Mouse (Mus musculus): ENCODE results near the gene Tenm2. TPM values are rescaled to one million over a fixed set of nuclear protein-coding genes. Genes with fewer than 3 reads are reported as not detected.

The Tenm2 gene
- polyA plus RNA-seq, 1 experiment, result 14.4 TPM

- DNase-seq (ENCODE audit: extremely low spot score in 1 of 2, low spot score in 1 of 2), result peak; percentile 20 to 66
Observed at GRCm38 (mm10) chr11:36096219-36096618, 1139.5 kb downstream of the Tenm2 start.

DNA sequence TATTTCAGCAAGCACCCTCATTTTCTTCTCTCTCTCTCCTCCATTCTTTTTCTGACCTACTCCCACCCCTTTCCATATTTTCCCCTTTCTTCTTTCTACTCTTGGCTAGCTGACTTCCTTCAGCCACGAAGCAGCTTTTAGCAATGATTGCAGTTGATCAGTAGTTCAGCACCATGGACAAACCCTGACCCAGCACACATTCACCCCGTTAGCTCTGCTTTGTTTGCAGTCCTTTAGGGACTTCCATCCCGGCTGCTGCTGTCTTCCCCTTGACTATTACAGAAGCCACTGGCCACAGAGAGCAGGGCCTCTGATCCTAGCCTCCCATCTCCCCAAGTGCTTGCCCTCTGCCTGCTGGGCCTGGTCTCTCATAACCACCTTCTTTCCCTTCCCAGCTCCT is 1145.6 kb downstream of the Tenm2 start:
- DNase-seq (ENCODE audit: extremely low spot score in 1 of 2, low spot score in 1 of 2), result no peak

DNA sequence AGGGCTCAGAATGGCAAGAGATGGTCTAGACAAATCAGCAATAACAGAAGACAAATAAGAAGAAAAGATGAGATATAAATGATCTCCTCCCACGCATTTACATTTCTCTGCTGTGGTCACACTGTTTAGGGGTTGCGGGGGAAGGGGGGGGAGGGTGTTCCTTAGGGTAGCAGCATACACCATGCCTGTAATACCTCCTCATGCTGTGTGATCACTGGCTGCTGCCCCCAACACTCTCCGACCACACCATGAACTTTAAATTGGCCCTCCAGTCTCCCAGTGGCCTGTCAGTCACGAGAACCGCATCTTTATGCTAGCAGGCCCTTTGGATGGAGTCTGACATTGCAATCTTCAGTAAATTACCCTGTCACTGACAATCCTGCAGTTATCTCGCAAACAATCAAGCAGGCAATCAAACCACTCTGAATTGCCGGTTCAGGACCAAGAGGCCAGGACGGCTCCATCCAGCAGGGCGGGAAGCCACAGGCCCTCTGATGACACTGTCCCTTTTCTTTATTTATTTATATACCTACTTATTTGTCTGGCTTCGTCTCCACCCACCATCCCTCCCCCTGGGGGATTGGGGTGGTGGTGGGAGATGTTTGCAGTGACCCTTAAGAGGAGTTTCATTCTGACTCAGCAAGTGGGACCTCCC is 1154.2 kb downstream of the Tenm2 start:
- no peak for DNase-seq (ENCODE audit: extremely low spot score in 1 of 2, low spot score in 1 of 2)

GRCm38 (mm10) chr11:36080766-36081165 is 1155.0 kb downstream of the Tenm2 start:
- peak in 1 of 2 experiments; percentile 15 for DNase-seq (ENCODE audit: extremely low spot score in 1 of 2, low spot score in 1 of 2)

DNA sequence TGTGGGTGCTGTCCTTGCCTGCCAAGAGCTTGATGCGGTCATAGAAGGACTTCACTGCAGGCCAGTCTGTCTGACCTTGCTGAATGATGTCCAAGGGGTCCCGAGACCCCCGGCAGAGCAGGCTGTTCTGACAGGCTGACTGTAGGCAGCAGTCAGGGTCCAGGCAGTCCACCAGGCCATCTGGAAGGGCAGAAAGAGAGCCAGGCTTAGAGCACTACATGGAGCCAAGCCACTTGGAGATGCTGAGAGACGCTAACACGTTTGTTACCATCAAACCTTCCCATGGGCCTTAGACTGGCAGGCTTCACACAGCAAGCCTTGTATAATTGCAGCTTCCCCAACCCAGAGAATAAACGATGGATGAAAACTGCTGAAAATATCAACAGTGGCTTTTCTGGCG is 1157.4 kb downstream of the Tenm2 start:
- no peak for DNase-seq (ENCODE audit: extremely low spot score in 1 of 2, low spot score in 1 of 2)

- DNase-seq (ENCODE audit: extremely low spot score in 1 of 2, low spot score in 1 of 2), result no peak
Observed at GRCm38 (mm10) chr11:36074015-36074567, 1161.7 kb downstream of the Tenm2 start.

DNA sequence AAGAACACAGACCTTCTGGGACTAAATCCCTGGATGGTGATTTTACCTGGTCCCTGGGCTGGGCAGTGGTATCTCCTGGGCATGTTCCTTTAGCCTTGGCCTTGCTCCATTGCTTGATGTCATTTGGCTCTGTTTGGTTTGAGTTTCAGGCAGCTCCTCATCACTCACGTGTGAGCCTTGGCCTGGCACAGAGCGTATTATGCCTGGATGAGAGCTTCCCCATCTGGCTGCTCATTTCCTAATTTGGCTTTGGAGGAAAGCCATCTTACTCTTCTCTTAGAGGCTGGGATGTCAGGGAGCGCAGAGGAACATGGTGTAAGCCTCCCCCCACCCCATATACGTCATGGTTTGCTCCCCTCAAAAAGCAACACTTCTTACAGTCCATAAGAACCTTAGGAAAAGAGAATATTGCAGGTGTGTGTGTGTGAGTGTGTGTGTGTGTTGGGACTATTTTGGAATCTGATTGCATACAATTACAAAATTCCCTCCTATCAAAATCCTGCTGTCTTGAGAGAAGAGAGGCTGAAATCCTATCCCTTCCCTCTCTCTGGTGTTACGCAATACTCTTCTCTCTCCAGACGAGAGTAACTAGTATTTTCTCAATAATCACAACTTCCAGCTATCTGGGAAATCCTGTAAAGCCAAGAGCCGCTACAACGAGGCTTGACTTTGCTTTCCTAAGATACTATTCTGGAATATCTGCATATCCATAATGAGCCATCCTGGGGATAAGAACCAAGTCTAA is 1162.5 kb downstream of the Tenm2 start:
- peak in 1 of 2 experiments; percentile 55 for DNase-seq (ENCODE audit: extremely low spot score in 1 of 2, low spot score in 1 of 2)

- DNase-seq (ENCODE audit: extremely low spot score in 1 of 2, low spot score in 1 of 2), result no peak
Observed at GRCm38 (mm10) chr11:36072646-36073045, 1163.1 kb downstream of the Tenm2 start.

DNA sequence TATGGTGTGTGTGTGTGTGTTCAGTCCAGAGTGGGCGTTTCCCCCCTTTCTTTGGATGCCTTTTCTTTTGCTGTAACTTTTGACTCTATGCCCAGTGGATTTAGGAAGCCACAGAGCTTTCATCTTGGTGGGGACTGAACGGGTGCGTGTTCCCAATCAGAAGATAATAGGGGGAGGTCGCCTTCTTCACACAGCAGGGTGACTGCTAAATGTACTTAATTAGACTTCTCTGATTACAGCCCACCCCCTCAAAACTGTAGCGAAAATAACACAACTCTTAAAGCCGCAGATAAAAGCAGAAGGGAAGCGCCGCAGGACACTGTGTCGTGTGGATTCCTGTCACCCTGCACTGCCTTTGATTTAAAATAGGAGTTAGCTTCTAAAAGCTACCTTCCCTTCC is 1163.7 kb downstream of the Tenm2 start:
- no peak for DNase-seq (ENCODE audit: extremely low spot score in 1 of 2, low spot score in 1 of 2)

GRCm38 (mm10) chr11:36059325-36059843 is 1176.4 kb downstream of the Tenm2 start:
- DNase-seq (ENCODE audit: extremely low spot score in 1 of 2, low spot score in 1 of 2), result no peak

GRCm38 (mm10) chr11:36056525-36056924 is 1179.2 kb downstream of the Tenm2 start:
- DNase-seq (ENCODE audit: extremely low spot score in 1 of 2, low spot score in 1 of 2), result no peak

DNA sequence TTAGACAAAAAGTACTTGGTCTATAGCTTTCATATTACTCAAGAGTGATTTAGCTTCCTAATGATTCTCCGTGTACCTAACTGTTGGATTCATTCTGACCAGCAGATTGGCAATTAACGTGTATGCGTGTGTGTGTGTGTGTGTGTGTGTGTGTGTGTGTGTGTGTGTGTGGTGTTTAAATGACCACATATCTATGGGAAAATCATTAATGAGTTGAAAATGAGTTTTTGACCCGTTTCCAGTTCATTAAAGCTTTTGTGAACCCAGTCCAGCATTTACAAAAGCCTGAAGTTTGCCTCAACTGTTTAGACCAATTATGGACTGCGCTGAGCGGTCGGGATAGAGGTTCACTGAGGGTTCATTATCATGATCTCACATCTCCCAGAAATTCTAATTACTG is 1181.4 kb downstream of the Tenm2 start:
- no peak for DNase-seq (ENCODE audit: extremely low spot score in 1 of 2, low spot score in 1 of 2)

DNA sequence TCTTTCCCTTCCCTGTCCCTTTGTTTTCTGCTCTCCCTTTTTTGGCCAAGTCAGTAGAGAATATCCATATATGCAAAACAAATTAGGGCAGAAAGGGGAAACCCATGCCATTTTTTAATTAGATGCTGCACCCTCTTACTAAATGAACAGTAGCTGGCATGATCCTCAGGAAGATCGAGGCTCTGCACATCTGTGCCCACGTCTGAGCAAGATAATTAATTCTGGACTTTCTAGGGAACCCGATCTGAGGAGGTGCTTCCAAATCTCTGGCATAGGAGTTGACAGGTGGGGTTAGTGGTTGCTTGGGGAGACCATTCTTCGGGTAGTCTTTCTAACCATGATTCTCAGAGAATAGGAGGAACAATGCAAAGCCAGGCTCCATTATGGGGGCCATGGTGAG is 1182.3 kb downstream of the Tenm2 start:
- DNase-seq (ENCODE audit: extremely low spot score in 1 of 2, low spot score in 1 of 2), result no peak

DNA sequence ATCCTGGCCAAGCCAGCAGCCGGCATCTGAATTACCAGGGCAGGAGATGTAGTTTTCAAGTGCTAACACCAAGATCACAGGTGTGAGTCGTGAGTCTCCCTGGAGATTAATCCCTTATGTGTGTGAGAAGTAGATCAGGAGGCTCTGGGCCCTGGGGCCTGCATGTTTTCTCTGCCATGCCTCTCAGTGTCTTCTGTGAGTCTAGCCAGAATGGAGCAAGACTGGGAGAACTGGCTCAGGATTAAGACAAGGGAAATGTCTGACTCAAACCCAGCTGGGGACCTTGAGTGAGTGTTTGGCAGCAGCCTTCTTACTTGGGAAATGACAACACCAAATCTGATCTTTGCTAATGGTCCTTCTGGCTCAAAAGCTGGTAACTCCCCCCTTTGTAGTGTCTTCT is 1183.2 kb downstream of the Tenm2 start:
- DNase-seq (ENCODE audit: extremely low spot score in 1 of 2, low spot score in 1 of 2), result no peak

GRCm38 (mm10) chr11:36052091-36052490 is 1183.7 kb downstream of the Tenm2 start:
- no peak for DNase-seq (ENCODE audit: extremely low spot score in 1 of 2, low spot score in 1 of 2)

DNA sequence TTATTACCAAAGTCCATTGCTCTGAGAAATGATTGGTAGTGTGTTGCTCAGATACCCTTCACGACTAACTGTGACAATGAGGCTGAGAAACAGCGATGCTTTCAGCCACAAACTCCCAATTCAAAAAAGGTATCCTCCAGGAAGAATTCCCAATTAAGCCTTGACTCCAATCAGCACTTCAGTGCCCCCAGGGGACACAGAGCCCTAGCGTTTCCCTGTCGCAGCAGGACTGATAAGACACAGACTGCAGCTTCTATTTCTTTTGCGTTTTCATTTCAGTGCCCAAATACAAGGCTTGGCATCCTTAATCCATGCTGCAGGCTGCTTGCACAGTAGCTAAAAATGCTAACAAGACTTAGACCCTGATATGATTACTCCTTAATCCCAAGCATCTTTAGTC is 1186.2 kb downstream of the Tenm2 start:
- no peak for DNase-seq (ENCODE audit: extremely low spot score in 1 of 2, low spot score in 1 of 2)

DNA sequence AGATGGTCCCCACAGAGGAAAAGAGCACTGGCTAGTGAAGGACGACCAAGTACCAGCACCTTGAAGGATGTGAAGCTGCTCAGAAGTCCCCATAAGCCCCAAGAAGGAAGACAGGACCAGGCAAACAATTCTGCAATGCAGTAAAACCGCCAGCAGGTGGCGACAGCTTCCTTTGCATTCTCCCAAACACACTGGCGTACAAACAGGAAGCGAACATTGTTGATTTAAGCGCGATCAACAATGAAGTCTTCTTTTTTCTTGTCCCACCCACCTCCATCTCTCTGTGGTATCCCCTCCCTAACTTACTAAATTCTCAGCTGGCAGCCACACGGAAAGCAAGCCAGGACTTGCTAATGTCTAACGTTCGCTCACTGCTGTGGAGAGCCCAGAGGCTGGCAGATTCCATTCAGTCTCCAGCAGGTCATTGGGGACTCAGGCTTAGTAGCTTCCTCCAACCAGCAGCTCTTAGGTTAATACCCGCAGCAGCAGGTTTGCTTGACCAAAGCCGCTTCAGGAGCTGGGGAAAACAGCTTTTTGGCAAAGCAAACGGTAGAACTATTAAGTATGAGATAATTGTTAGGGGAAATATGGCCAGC is 1190.0 kb downstream of the Tenm2 start:
- peak; percentile 62 to 87 for DNase-seq (ENCODE audit: extremely low spot score in 1 of 2, low spot score in 1 of 2)

GRCm38 (mm10) chr11:36041411-36041810 is 1194.4 kb downstream of the Tenm2 start:
- DNase-seq (ENCODE audit: extremely low spot score in 1 of 2, low spot score in 1 of 2), result no peak

DNA sequence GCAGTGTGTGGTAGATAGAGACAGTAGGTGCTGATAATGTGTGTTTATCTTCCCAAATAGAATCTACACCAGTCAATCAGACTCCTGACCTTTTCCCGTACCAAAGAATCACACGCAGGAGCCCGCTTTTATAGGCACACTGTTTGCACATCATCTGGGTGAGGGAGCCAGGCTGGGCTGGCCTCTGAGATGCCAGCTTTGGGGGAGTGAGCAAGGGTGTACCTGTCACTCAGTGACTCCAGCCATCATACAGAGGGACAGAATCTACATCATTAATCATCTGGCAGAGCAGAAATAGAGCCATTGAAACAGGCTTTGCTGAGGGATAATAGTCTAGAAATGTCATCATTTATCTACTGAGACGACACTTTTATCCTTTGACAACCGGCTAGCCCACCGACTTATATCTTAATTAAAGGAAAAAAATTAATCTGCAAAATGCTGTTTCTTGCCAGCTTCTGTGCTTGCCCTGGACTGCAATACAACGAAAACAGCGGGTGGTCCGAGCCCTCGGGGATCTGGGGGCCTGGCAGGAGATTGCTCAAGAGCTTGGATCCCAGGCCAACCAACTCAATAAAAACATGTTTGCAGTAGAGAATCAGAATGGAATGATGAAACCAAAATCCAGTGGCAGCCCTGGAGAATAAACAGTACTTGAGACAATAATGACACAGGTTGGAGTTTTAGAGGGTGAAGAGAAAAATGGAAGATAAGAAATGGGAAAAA is 1195.1 kb downstream of the Tenm2 start:
- no peak for DNase-seq (ENCODE audit: extremely low spot score in 1 of 2, low spot score in 1 of 2)

- DNase-seq (ENCODE audit: extremely low spot score in 1 of 2, low spot score in 1 of 2), result no peak
Observed at GRCm38 (mm10) chr11:36039825-36040224, 1195.9 kb downstream of the Tenm2 start.

GRCm38 (mm10) chr11:36038386-36038785 is 1197.4 kb downstream of the Tenm2 start:
- no peak for DNase-seq (ENCODE audit: extremely low spot score in 1 of 2, low spot score in 1 of 2)

Data from frontal cortex, adult 2 months (tissue).